Mouse (Mus musculus) small intestine, adult 2 months (tissue): ENCODE data around the gene Zfand2b.

Experiments used
- CTCF ChIP-seq: fragments of 200-500 bp; IDR thresholded peaks from 2 replicates; pipeline ENCODE4 v1.5.1; 2012; ENCODE audit warnings: low read depth, mild to moderate bottlenecking, control low read depth, inconsistent platforms, low read length, moderate library complexity, mixed read lengths; ENCODE audit not compliant: insufficient replicate concordance, insufficient read length; ENCODE audit errors: extremely low read depth
- POLR2A ChIP-seq: fragments of 200-500 bp; IDR thresholded peaks from 2 replicates; pipeline ENCODE4 v1.6.1; 2012; ENCODE audit warnings: low read depth, mild to moderate bottlenecking, control low read depth, inconsistent platforms, low read length, moderate library complexity

- TF ChIP-seq CTCF: no peak
- TF ChIP-seq POLR2A: no peak
Observed at GRCm38 (mm10) chr1:75191258-75191621, 22.8 kb downstream of the Zfand2b start.
